Mouse (Mus musculus) MEL-GATA-1-ER (cell line): ENCODE measurements around the gene Zbtb20.
"Not testable (repeated sequence)": the region's sequence is repeated elsewhere in the genome, so short reads cannot be mapped to it uniquely, and the experiment has no call there.

Experiments
- DNase-seq: peaks from one replicate; pipeline ENCODE4 v3.0.0-alpha.2; 2012; ENCODE audit warnings: low read depth; ENCODE audit errors: extremely low read depth

Zbtb20 gene

GRCm38 (mm10) chr16:42910016-42910415 lies 34.3 kb downstream of the Zbtb20 start:
- peak; percentile 39 for DNase-seq

DNA sequence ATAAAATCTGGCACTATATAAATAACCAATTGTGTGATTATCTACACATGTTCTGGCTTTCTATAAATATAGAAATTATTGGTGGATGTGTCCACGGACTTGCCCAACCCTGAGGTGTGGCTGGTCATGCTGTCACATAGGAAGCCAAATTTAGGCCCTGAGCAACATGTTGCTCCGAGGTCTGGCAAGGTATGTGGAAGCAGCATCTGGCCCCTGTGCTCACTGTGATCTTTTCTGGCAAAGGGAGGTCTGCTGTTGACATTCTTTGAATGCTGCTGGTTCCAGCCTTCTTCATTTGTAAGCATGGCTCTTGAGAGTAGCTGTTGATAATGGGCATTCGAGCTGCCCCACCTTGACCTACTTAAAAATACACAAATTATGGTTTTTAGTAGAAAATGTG lies 35.0 kb downstream of the Zbtb20 start:
- no peak for DNase-seq

GRCm38 (mm10) chr16:42911326-42911725 lies 35.6 kb downstream of the Zbtb20 start:
- DNase-seq = no peak

DNA sequence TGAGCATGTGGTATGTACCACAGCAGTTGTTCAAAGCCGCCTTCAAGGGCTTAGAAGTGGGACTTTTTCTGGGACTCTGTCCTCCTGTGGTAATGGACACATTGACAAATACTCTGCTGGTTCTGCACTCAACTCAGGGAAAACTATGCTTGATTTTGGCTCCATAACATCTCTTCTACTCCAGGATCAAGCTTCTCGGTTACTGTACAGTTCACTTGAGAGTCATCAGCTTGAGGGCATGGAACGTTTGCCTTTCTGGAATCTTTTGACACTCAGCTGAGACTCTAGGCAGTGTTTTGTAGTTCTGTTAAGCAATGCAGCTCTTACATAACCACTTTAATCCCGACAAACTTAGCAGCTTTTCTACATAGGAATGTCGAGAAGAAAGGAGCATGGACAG lies 36.1 kb downstream of the Zbtb20 start:
- DNase-seq = no peak

GRCm38 (mm10) chr16:42913291-42913690 lies 37.6 kb downstream of the Zbtb20 start:
- no peak for DNase-seq

GRCm38 (mm10) chr16:42914457-42915085 lies 38.9 kb downstream of the Zbtb20 start:
- DNase-seq = no peak

- no peak for DNase-seq
Measured at GRCm38 (mm10) chr16:42919992-42920760, 44.5 kb downstream of the Zbtb20 start.

- no peak for DNase-seq
Measured at GRCm38 (mm10) chr16:42921436-42921835, 45.8 kb downstream of the Zbtb20 start.

GRCm38 (mm10) chr16:42938211-42938610 lies 62.5 kb downstream of the Zbtb20 start:
- DNase-seq = no peak

DNA sequence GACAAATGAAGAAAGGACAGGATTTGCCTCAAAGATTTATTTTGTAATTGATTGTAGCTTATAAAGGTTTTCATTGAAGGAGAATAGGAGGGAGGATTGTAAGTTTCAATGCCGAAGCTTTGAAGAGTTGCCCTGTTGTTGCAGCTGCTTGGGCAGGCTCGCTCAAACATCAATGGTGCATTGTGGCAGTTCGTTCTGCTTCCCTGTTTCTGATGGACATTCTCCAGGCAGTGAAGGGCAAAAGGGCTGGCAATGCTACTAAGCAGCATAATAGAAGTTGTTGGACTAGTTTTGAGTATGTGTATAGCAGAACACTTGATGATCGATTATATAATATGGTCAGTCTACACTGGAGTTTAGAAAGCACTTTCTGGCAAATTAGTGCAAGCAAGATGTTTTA lies 71.3 kb downstream of the Zbtb20 start:
- DNase-seq = no peak

- not testable (repeated sequence) for DNase-seq
Measured at GRCm38 (mm10) chr16:42955401-42955800, 79.7 kb downstream of the Zbtb20 start.

DNA sequence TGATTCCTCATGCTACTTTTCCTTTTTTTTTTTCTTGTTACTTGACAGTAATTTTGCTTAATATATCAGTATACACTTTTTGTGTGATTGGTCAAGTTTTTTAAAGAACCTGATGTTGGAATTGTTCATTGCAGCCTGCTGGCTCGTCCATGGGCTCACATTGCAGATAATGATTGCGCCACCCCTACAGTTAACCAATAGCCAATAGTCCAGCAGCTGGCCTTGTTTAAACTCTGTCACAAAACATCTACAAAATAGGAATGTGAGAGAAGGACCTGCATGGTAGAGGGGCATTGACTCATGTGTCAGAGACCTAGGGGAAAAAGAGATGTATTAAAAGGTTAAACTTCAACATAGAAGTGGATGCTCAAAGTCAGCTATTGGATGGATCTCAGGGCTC lies 97.2 kb downstream of the Zbtb20 start:
- DNase-seq = no peak

GRCm38 (mm10) chr16:42998896-42999295 lies 123.2 kb downstream of the Zbtb20 start:
- no peak for DNase-seq

GRCm38 (mm10) chr16:43026351-43026750 lies 150.7 kb downstream of the Zbtb20 start:
- no peak for DNase-seq

DNA sequence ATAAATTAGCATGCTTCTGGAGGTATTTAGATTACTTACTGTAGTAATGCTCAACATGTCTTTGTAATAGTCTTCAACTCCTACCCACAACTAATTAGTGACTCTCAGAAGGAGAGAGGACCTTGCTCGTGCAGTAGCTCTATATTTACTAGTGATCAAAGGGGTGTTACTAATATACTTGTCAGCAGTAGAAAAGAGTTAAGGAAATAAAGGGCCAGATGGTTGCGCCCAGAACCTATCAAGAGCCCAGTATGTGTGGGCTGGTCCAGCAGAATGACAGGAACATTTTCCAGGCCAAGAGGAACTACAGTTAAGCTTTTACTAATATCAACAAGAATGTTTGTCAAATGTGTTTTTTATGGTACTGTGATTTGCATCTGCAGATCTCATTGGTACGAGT lies 153.6 kb downstream of the Zbtb20 start:
- DNase-seq = no peak

- no peak for DNase-seq
Measured at GRCm38 (mm10) chr16:43035709-43036108, 160.0 kb downstream of the Zbtb20 start.

GRCm38 (mm10) chr16:43036510-43036909 lies 160.8 kb downstream of the Zbtb20 start:
- DNase-seq = no peak

DNA sequence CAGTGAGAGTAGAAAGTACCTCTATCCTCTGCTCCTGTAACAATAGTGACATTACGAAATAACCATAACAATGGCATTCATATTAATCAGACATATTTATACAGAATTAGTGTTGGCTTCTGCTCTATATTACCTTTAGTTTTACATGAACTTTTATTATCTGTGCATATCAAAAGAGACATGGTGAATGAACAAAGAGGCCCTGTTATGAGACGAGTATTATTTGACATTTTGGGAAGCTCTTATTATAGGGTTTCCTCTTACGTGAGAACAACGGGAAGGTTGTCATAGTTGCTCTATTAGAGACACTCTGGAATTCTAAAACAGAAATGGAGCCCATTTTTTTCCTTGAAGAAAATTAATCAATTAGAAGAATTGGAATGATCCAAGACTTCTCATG lies 161.6 kb downstream of the Zbtb20 start:
- DNase-seq = no peak

- DNase-seq = no peak
Measured at GRCm38 (mm10) chr16:43045611-43046010, 169.9 kb downstream of the Zbtb20 start.

DNA sequence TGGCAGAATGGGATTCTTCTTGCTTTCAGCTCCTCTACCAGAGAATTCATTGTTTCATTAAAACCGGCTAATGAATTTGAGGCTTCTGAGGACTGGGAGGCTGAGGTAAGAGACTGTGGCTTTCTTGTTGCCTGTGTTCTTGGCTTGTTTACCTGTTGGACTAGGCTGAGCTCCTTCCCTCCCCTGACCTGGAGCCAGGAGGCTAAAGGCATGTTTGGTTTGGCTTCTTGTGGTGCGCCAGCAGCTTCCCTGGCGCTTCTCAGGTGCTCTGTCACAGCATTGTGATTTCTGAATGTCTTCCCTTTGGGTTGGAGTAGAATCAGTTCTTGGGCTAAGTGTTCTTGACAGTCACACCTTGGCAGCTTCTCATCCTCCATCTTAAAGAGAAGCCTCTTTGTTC lies 171.0 kb downstream of the Zbtb20 start:
- no peak for DNase-seq

DNA sequence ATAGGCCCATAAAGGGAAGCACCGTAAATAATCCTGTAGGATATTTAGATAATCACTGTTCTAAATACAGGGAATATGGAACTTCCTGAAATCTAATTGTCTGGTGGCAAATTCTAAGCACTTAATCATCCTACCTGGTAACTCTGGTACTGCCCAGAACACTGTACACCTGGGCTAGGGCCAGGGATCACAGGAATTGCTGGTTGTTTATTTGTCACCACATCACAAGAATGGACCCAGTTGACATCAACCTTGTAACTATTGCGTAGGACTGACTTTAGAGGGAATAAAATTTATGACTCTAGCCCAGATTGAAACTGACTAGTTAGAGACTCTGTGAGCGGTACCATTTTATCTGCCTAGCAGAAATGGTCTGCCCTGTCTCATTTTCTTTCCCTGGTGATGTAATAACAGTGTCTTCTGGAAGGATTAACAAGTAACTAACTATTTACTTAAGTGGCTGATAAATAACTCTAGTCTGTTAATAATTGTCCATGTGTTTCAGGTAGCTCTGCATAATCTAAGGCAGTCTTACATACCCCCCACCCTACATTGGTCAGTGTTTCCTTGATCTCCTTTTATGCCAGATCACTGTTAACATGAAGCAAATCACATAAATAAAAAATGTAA lies 194.1 kb downstream of the Zbtb20 start:
- DNase-seq = no peak

DNA sequence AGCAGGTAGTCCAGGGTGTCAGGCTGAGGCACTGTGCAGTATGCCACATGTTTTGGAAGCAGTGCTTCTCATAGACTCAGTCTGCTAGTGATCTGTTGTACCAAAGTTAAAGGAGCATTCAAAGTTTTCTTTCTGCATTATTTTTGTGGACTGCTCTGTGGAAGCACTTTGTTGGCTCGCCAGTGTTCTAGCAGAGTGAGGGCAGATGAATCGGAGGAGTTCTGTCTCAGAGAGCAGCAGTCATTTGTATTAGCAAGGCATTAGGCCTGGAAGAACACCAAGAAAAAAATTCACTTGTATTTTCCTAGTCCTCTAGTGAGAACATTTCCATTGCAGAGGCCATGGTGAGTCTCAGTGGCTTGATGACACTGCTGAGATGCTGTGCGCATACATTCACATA lies 196.2 kb downstream of the Zbtb20 start:
- no peak for DNase-seq
